Mouse (Mus musculus) ES-CJ7 (cell line): ENCODE data around the gene Ppif.

Experiments used
- DNase-seq: peaks from one replicate; pipeline ENCODE4 v3.0.0; 2011; ENCODE audit warnings: low read depth, low spot score

Ppif gene

DNA sequence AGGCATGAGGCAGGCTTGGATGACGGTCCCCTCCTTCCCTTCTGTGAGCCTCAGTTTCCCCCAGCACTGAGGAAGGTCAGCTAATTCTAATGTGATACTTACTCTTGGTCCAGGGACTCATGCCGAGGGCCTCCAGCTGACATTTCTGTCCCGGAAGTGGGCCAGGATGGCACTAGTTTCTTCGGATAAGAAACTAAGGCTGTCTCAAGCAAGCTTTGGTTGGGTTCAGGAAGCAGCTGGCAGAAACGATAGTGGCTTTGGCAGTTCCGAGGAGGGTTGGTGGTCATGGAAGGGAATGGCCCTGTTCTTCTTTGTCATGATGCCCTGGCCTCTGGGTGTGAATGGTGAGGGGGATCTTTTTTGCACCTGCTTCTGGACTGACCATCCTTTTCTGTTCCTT, 1.1 kb downstream of the Ppif start:
- DNase-seq = no peak

DNA sequence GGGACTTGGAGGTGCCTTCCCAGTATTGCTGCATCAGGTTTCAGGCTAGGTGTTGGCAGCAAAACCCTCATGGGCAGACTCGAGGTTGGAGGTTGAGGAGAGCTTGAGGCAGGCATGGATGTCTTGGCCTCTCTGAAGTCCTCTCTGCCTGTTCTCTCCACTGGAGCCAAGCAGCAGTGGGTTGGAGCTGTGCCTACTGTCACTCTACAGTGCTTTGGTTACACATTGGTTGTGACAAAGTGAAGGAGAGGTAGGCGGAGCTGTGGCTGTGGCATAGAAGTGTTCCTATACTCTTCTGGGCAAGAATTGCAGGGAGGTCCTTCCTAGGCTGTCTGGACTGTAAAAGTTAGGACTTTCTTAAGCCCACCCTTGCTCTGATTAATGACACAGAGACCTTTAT, 2.4 kb downstream of the Ppif start:
- DNase-seq = no peak

DNA sequence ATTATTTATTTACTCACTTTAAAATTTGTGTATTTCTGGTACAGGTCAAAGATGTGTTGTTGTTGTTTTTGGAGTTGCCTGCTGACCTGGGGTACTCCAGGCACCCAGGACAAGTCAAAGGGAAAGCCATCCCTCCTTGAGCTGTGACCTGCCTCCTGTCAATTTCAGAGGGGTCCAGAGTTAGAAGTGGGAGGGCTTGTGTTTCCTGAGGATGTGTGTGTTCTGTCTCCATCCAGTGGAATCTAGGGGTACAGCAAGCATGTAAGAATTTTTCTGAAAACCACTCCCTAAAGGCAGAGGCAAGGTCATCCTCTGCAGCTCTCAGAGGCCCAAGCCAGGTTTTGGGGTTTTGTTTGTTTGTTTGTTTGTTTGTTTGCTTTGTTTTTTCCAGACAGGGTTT, 8.0 kb downstream of the Ppif start:
- DNase-seq = peak; percentile 73

DNA sequence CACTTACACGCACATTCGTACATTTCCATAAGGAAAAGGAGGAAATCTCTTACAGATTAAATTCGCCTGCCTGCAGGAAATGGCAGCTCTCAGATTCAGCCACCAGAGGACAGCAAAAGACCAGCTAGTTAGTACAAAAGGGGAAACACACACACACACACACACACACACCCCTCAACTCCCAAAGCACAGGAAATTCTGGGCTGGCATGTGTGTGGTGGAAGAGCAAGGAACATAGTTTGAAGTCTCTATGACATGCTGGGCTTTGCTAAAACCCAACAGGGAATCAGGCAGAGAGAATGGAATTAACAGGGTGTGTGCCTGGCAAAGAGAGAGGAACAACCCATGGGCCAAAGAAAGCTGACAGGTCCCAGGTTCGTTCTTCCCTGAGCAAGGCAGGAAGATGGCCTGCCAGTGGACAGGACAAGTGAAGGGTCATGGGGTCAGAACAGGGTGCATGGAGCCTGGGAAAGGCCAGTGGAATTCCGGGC, 13.8 kb downstream of the Ppif start:
- peak; percentile 46 for DNase-seq

DNA sequence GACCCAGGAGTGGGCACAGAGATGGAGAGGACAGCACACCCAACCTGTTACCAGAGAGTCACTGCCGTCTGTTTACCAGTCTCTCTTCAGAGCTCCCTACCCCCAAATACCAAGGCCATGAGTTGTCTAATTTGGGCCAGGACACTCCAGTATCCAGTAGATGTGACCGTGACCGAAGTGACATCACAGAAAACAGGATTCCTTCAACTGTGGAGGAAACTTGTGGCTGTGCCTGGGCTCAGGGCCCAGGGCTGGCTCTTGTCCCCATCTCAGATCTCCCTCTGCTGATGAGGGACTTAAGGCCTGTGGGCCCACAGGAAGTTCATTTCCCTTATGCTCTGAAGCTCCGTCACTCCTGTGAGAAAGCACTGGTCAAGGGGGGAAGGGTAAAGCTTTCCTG, 14.5 kb downstream of the Ppif start:
- DNase-seq = no peak

DNA sequence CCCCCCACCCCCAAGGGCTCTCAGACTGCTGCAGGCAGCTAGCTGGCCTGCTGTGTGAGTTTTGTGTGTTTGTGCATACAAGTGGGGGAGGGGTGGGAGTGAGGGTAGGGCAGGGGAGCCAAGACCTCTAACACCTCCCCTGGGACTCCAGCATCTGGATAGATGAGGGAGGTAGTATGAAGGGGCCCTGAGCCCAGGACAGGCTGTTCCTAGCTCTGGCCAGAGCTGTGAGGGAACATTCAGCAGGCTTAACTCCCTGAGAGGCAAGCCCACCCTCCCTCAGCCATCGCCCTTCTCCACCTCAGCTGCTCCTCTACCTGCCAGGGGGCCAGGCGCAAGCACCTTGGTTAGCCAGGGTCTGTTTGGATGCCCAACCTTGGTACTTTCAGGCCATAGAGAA, 15.0 kb downstream of the Ppif start:
- no peak for DNase-seq

DNA sequence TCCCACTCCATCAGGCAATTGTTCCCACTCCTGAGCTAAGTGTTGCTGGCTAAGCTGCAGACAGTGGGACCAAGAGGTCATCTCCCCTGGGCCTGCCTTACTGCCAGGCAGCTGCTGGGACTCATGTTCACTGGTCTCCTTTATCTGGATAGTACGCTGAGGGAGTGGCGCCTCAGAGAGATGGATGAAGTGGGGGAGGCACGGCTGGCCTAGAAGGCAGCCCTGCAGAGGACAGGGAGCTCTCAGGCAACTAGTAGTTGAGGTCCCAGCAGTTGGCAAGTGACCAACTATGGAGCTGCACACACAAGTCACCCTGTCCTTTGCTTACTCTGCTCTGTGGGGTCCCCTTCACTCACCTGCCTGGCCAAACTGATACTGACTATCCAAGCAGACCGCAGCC, 16.1 kb downstream of the Ppif start:
- no peak for DNase-seq

DNA sequence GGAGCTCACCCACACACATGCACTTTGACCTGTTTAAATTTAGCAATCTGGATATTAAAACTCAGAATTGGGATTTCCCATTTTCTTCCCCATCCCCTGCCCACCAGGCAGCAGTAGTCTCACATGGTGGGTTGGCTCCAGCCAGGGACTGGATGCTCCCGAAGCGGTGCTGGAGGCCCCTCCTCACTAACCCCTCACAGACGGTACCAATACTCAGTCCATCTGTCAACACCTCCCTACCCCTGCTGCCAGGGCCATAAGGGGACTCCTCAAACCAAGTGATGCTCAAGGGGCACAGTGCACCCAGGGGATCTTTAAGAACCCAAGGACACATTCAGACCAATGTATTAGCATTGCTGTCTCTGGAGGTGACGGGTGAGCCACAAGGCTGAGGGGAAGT, 16.7 kb downstream of the Ppif start:
- DNase-seq = no peak

DNA sequence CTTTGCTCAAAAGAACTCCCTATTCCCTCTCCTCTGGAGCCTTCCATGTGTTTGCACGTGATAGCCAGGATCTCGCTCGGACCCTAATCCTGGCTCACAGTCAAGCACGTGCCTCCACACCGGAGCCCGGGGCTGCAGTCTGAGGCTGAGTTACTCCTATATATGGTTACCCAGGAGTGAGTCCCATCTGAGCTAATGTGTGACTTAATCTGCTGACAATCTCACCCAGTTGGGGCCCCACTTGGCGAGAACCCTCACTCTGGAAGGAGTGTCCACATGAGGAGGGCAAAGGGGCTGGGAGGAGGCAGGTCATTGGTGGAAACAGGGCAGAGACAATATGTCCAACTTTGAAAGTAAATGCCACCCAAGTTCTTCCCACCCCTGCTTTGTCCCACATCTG, 17.2 kb downstream of the Ppif start:
- DNase-seq = no peak

DNA sequence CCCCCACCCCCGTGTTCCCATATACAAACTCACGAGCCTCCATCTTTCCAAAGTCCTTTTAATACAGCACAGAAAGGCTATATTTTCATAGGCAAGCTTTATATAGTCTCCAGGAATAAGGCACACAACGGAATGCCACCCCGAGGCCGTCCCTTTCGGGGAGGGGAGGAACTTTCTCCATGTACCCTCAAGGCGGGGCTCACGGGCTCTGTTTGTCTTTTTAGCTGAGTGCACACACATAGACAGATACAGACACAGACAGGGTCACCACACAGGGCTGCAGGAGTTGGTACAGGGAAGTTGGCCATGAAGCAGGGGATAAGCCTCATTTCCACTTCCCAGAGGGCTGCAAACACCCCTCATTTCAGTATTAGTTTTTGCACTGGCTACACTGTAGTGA, 17.6 kb downstream of the Ppif start:
- DNase-seq = no peak

DNA sequence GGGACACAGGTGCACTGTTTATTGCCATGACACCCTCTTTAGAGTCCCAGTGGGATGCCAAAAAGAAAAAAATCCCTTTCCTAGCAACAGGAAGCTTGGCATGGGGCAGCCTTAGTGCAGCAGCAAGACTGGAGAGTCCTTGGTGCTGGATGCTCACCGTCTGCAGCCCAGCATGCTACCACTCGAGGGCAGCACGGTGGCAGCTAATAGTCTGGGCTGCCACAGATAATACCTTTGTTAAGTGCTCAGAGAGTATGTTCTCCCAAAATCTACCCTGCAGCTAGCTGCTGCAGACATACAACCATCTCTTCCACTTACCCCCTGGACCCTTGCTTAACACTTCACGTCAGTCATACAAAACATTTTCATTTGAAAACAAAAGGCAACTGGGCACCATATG, 19.5 kb downstream of the Ppif start:
- no peak for DNase-seq

DNA sequence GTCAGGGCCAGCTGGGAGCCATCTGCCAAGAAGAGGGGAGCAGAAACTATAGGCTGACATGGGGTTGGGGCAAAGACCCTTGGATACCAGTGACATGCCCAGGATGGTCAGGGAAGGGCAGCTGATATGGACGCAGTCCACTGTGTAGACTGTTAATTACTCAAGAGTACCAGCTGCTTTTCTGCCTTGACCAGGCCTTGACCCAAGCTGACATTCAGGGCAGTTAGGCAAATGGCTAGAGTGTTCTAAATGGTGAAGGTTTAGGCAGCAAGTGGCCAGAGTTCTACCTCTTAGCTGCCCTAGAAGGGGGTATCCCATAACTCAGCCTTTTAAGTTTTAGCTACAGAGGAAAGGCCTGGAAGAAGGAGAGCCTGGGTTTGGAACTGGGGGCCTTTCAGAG, 22.6 kb downstream of the Ppif start:
- no peak for DNase-seq

DNA sequence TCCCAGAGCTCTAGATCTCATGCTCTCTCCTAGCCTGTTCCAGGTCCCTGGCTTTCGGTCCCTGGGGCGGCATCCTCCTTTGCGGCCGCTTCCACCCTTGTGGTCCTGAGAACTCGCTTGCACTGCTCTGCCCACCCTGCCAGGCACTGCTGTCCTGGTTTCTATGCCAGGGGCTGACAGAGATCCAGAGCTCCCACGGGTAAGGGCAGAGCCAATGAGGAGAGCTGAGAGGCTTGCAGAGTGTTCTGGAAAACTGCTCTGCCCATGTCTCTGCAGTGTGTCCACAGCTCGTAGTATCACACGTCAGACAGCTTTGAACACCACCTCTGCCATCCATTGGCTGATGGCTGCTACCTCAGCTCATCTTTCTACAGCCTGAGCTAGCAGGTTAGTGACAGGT, 23.8 kb downstream of the Ppif start:
- DNase-seq = no peak

DNA sequence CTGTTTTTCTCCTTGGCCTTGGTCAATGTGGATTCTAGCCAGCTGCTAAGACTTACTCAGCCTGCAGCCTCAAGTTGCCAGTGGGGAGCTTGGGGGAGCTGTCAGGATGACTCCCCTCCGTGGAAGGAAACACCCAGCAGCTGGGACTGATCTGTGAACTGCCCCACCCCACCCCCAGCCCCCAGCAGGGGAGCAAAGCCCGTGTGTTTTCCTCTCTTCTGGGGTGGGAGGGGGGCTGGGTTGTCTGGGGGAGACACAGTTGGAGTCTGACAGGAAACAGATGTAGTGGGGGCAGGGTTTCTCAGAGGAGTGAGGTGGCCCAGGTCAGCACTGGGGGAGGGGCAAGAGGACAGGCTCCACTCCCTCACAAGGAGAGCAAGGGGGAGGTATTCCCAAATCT, 24.5 kb downstream of the Ppif start:
- DNase-seq = peak; percentile 34

DNA sequence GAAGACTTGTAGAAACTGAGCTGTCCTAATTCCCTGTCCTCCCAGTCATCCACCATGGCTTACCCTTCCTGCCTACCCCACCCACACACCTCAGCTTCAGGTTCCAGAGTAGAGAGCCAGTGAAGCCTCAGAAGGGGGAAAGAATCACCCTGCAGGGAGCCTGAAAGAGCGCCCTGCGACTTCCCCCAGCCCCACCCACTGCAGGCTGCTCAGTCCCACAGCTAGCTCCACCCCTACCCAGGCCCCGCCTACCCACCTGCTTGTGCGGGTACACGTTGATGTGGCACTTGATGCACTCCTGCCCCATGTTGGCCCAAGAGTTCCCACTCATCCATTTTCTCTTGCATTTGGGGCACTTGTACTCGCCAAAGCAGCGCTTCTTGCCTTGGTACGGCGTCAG, 25.4 kb downstream of the Ppif start:
- DNase-seq = peak; percentile 79

DNA sequence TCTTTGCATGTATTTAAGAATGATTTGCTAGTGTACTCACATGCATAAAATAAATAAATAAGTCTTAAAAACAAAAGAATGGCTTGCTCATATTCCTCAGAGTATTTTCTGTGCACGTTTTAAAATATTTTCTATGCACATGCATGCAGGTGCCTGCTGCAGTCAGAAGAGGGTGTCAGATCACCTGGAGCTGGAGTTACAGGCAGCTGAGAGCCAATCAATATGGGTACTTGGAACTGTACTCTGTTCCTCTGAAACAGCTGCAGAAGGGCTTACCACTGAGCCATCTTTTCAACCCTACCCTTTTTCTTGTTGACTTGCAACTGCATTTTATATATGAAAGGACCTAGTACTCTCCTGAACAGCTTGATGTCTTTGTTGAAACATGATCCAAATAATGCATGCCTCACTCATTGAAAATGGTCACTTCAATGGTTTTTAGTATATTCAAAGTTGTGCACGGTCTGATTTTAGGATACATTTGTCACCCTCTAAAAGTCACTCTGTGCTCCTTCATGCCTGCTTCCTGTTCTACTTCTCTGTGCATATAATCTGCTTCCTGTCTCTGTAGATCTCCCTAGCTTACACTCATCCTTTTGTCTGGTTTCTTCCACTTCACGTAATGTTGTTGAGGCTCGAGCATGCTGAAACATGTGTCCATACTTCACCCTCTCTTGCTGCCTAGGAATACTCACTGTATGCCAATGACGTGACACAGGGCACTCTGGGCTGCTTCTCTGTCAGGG, 27.2 kb downstream of the Ppif start:
- DNase-seq = no peak

DNA sequence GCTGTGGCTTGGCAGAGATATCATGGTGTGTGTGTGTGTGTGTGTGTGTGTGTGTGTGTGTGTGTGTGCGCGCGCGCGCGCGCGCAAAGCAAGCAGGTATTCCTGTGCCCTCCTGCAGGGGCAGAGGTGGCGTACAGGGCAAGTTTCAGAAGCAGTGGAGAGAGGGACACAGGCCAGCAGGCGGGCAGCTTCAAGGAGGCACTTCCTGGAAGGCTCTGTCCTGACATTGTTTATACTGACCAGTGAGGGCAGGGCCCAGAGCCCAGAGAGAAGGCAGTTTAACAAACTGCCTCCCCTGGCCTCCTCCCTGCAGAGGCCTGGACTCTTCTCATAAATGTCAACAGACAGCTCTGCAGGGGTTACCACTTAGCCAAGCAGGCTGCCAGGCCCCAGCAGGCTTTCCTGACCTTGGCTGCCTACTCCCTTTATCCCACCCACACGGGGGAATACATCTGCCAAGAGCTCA, 31.1 kb downstream of the Ppif start:
- DNase-seq = no peak

DNA sequence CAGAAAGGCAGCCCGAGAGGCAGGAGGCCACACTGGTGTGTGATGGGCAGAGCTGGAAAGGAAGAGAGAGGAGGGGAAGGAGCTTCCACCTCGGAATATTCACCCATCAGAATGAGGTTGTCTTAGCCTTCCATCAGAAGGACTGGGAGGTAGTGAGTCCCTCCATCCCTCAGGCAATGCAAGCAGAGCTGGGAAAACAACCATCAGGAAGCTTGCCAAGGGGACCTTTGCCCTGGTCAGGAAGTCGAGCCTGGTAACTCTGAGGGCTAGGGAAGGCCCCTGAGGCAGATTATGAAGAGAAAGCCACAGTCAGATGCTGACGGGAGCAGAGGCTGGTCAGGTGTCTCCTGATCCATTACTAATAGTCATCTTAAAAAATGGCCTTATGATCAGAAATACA, 31.7 kb downstream of the Ppif start:
- no peak for DNase-seq

DNA sequence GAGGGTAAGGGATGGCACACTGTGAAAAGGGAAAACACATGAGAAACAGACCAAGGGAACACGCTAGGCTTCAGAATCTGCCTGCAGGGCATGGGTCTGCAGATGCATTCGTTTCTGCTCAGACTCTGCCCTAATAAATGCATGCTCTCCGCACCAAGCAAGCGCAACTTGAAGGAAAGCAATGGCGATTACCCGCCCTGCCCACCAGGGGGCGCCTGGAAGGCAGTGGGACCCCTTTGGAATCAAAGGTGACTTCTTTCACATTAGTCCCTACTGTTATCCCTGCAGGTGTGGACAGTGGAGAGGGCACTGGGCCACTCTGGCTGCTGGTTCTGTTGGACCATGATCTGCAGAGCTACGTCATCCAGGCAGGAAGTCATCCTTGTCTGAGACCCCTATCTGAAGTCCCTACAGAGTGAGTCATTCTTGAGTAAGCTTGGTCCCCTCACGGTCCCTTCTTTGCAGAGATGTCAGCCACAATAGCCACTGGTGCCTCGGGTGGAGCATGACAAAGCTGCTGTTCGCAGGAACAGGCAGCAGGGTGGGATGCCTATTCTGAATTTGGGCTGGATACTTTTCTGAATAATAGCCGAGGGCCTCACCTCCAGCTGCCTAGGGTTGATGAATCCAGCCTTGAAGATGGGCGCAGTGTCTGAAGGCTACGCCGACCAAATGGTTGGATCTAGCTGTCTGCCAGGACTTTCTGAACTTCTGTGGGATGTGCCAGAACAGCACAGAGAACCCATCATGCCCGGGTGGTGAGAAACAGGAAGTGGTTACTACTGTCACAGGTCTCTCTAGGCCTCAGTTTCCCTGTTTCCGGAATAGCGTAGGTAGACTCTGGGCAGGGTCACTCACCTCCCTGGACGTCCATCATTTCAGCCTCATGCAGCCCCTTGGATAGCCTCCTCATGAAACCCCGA, 32.5 kb downstream of the Ppif start:
- peak; percentile 58 for DNase-seq

DNA sequence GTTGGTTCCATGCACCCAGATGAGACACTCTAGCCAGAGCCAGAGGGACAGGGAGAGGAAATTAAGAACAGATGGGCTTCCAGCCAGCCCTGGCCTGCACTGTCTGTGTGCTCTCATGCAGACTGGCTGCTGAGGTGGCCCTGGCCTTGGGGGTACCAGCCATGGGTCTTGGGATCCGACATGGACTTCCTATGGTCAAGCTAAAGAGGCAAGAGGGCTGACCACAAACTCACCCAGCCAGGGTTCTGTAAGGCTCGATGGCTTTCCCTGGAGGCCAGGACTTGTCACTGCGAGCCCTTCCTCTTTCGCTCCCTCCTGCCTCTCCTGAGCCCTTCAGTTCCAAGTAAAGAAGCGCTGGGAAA, 33.2 kb downstream of the Ppif start:
- DNase-seq = no peak

DNA sequence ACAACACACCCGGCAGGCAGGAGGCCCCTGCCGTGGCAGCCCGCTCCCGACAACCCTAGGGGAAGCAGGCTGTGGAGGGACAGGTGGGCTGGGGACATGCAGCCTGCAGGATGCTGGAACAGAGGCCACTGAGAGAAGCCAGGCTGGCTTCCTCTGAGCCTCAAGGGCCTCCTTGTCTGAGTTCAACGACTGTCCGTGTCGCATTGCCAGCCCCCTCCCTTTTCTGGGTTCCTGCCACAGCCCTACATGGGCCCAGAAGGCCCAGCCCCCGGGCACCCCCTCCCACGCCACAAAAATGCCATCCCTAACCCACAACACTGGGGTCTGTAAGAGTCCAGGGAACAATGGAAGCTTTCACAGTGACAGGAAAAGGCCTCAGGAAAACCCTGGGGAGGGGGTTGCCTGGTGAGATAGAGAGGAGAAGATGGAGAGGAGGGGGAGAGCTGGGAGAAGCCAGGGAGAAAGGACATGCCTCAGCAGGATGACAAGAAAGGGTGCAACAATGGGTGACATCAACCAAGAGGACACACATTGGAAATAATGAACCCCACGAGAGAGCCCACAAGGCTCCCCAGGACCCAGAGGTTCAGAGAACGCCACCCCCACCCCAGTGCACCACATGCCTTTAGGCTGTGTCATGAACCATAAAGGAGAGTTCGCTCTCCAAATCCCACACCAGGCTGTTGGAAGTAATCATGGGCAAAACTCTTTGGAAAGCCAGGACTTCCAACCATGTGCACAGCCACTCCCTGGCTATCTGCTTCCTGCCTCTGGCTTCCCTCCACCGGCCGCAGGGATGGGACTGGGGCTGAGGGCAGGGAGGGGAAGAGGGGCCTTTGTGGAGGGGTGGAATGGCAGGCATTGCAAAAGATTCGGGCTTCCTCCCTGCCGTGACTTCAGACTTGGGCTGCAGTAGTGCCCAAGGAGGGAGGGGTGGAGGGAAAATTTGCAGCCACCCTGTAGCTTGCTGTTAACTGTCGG, 41.1 kb downstream of the Ppif start:
- DNase-seq = no peak

DNA sequence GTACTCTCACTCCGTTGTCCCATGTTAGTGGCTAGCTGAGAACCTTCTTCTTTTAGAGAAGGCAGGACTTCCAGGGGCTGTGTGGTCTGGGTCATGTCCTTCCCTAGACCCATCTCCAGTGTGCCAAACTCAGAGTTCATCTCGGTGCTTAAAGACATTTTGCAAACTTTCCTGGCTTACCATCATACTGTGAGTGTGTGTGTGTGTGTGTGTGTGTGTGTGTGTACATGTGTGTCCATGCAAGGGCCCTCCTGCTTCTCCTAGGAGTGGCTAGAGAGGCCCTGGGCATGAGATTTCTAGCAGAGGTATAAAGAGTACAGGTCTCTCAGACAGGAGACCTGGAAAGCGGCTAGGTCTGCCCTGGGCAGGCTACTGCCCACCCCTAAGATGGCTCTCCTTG, 42.2 kb downstream of the Ppif start:
- no peak for DNase-seq
